Mouse (Mus musculus) heart, adult 2 months (tissue): Measurements from ENCODE around the gene Dzank1.

Experiments used
- CTCF ChIP-seq: fragments of 200-600 bp; IDR thresholded peaks from 2 replicates; pipeline ENCODE4 v1.8.1; 2022; ENCODE audit warnings: antibody characterized with exemption, mild to moderate bottlenecking, moderate library complexity
- POLR2A ChIP-seq: fragments of 200-500 bp; IDR thresholded peaks from 2 replicates; pipeline ENCODE4 v1.6.1; 2011; ENCODE audit warnings: mild to moderate bottlenecking, low read depth, low read length, control low read depth; ENCODE audit not compliant: insufficient read depth

- TF ChIP-seq POLR2A (no peak), CTCF (no peak)
Observed at GRCm38 (mm10) chr2:144525856-144526255, 1.4 kb downstream of the Dzank1 start.
